Mouse (Mus musculus): ENCODE results near the gene Sema5b. TPM values are rescaled to one million over a fixed set of nuclear protein-coding genes. Genes with fewer than 3 reads are reported as not detected.

Sema5b gene
- polyA plus RNA-seq, 1 experiment = not detected

- Histone ChIP-seq H3K79me2 (ENCODE audit: control insufficient read depth, insufficient read depth) (no peaks in the 10 kb centered on the region), H3K4me2 (ENCODE audit: low read depth) (no peak overlapping the region), H3ac (ENCODE audit: control insufficient read depth, insufficient read length) (no peak overlapping the region), H3K36me3 (ENCODE audit: control insufficient read depth, insufficient read depth) (no peaks in the 10 kb centered on the region), H3K4me3 (no peak overlapping the region), H3K27me3 (ENCODE audit: control insufficient read depth, insufficient read depth, insufficient read length) (no peaks in the 10 kb centered on the region)
- TF ChIP-seq SRF (IDR thresholded peaks at IDR 0.05; ENCODE audit: control insufficient read depth, insufficient read length, low read depth) (no peak), CEBPB (IDR thresholded peaks at IDR 0.05; ENCODE audit: insufficient read depth, poor library complexity, severe bottlenecking) (no peak), POLR2A (IDR thresholded peaks at IDR 0.05; ENCODE audit: insufficient read length, low read depth) (no peak), E2F4 (IDR thresholded peaks at IDR 0.05; ENCODE audit: insufficient read depth) (no peak), MYOG (IDR thresholded peaks at IDR 0.05; ENCODE audit: control insufficient read depth in 1 of 3, insufficient read depth in 1 of 3, insufficient read length in 2 of 3, low read depth in 2 of 3) (no peak), TCF3 (IDR thresholded peaks at IDR 0.05; ENCODE audit: insufficient read length, low read depth) (no peak), POLR2AphosphoS2 (IDR thresholded peaks at IDR 0.05; ENCODE audit: insufficient read length, low read depth) (no peak), TCF12 (IDR thresholded peaks at IDR 0.05; ENCODE audit: insufficient read depth, poor library complexity, severe bottlenecking) (no peak), MAX (IDR thresholded peaks at IDR 0.05; ENCODE audit: low read depth) (no peak), USF1 (IDR thresholded peaks at IDR 0.05; ENCODE audit: low read depth) (no peak), REST (IDR thresholded peaks at IDR 0.05; ENCODE audit: insufficient read depth, insufficient read length) (no peak), MYOD1 (IDR thresholded peaks at IDR 0.05; ENCODE audit: control insufficient read depth in 1 of 3, insufficient read length in 2 of 3, low read depth in 2 of 3) (no peak)
These were observed 111.8 kb downstream of the Sema5b start for GRCm38 (mm10) chr16:35652706-35653105.

- no peak overlapping the region for H3ac ChIP-seq (ENCODE audit: control insufficient read depth, insufficient read length)
- TF ChIP-seq TCF3 (IDR thresholded peaks at IDR 0.05; ENCODE audit: insufficient read length, low read depth) (no peak), E2F4 (IDR thresholded peaks at IDR 0.05; ENCODE audit: insufficient read depth) (no peak), REST (IDR thresholded peaks at IDR 0.05; ENCODE audit: insufficient read depth, insufficient read length) (no peak), TCF12 (IDR thresholded peaks at IDR 0.05; ENCODE audit: insufficient read depth, poor library complexity, severe bottlenecking) (no peak), POLR2AphosphoS2 (IDR thresholded peaks at IDR 0.05; ENCODE audit: insufficient read length, low read depth) (no peak), MYOD1 (IDR thresholded peaks at IDR 0.05; ENCODE audit: control insufficient read depth in 1 of 3, insufficient read length in 2 of 3, low read depth in 2 of 3) (no peak)
- H3K27me3 ChIP-seq (ENCODE audit: control insufficient read depth, insufficient read depth, insufficient read length) = peaks cover 8% of the 10 kb centered on the region
- no peak overlapping the region for H3K4me3 ChIP-seq
- no peaks in the 10 kb centered on the region for H3K79me2 ChIP-seq (ENCODE audit: control insufficient read depth, insufficient read depth)
- no peak overlapping the region for H3K4me2 ChIP-seq (ENCODE audit: low read depth)
- H3K36me3 ChIP-seq (ENCODE audit: control insufficient read depth, insufficient read depth) = no peaks in the 10 kb centered on the region
These were observed 113.0 kb downstream of the Sema5b start for GRCm38 (mm10) chr16:35653951-35654350.

GRCm38 (mm10) chr16:35660222-35660621 lies 119.3 kb downstream of the Sema5b start:
- no peaks in the 10 kb centered on the region for H3K36me3 ChIP-seq (ENCODE audit: control insufficient read depth, insufficient read depth)
- peaks cover 20% of the 10 kb centered on the region for H3K27me3 ChIP-seq (ENCODE audit: control insufficient read depth, insufficient read depth, insufficient read length)
- TF ChIP-seq SRF (IDR thresholded peaks at IDR 0.05; ENCODE audit: control insufficient read depth, insufficient read length, low read depth) = no peak
- TF ChIP-seq POLR2A (IDR thresholded peaks at IDR 0.05; ENCODE audit: insufficient read length, low read depth) = no peak
- no peak for TF ChIP-seq E2F4 (IDR thresholded peaks at IDR 0.05; ENCODE audit: insufficient read depth)
- TF ChIP-seq MAX (IDR thresholded peaks at IDR 0.05; ENCODE audit: low read depth) = no peak
- H3K4me2 ChIP-seq (ENCODE audit: low read depth) = no peak overlapping the region
- no peaks in the 10 kb centered on the region for H3K79me2 ChIP-seq (ENCODE audit: control insufficient read depth, insufficient read depth)
- no peak overlapping the region for H3ac ChIP-seq (ENCODE audit: control insufficient read depth, insufficient read length)
- H3K4me3 ChIP-seq = no peak overlapping the region

GRCm38 (mm10) chr16:35663831-35664414 lies 123.0 kb downstream of the Sema5b start:
- TF ChIP-seq USF1 (IDR thresholded peaks at IDR 0.05; ENCODE audit: low read depth) (no peak), REST (IDR thresholded peaks at IDR 0.05; ENCODE audit: insufficient read depth, insufficient read length) (no peak)
- Histone ChIP-seq H3K4me2 (ENCODE audit: low read depth) (no peak overlapping the region), H3K4me3 (no peak overlapping the region), H3ac (ENCODE audit: control insufficient read depth, insufficient read length) (no peak overlapping the region), H3K79me2 (ENCODE audit: control insufficient read depth, insufficient read depth) (no peaks in the 10 kb centered on the region), H3K27me3 (ENCODE audit: control insufficient read depth, insufficient read depth, insufficient read length) (peaks cover 13% of the 10 kb centered on the region), H3K36me3 (ENCODE audit: control insufficient read depth, insufficient read depth) (no peaks in the 10 kb centered on the region)

GRCm38 (mm10) chr16:35664847-35665246 lies 123.9 kb downstream of the Sema5b start:
- Histone ChIP-seq H3K36me3 (ENCODE audit: control insufficient read depth, insufficient read depth) (no peaks in the 10 kb centered on the region), H3K4me3 (no peak overlapping the region), H3ac (ENCODE audit: control insufficient read depth, insufficient read length) (no peak overlapping the region), H3K27me3 (ENCODE audit: control insufficient read depth, insufficient read depth, insufficient read length) (peaks cover 5% of the 10 kb centered on the region), H3K4me2 (ENCODE audit: low read depth) (no peak overlapping the region), H3K79me2 (ENCODE audit: control insufficient read depth, insufficient read depth) (no peaks in the 10 kb centered on the region)
- TF ChIP-seq CEBPB (IDR thresholded peaks at IDR 0.05; ENCODE audit: insufficient read depth, poor library complexity, severe bottlenecking) (no peak), MYOG (IDR thresholded peaks at IDR 0.05; ENCODE audit: control insufficient read depth in 1 of 3, insufficient read depth in 1 of 3, insufficient read length in 2 of 3, low read depth in 2 of 3) (no peak), POLR2AphosphoS2 (IDR thresholded peaks at IDR 0.05; ENCODE audit: insufficient read length, low read depth) (no peak), TCF3 (IDR thresholded peaks at IDR 0.05; ENCODE audit: insufficient read length, low read depth) (no peak), TCF12 (IDR thresholded peaks at IDR 0.05; ENCODE audit: insufficient read depth, poor library complexity, severe bottlenecking) (no peak), REST (IDR thresholded peaks at IDR 0.05; ENCODE audit: insufficient read depth, insufficient read length) (no peak), E2F4 (IDR thresholded peaks at IDR 0.05; ENCODE audit: insufficient read depth) (no peak), SRF (IDR thresholded peaks at IDR 0.05; ENCODE audit: control insufficient read depth, insufficient read length, low read depth) (no peak), POLR2A (IDR thresholded peaks at IDR 0.05; ENCODE audit: insufficient read length, low read depth) (no peak), USF1 (IDR thresholded peaks at IDR 0.05; ENCODE audit: low read depth) (no peak), MAX (IDR thresholded peaks at IDR 0.05; ENCODE audit: low read depth) (no peak), MYOD1 (IDR thresholded peaks at IDR 0.05; ENCODE audit: control insufficient read depth in 1 of 3, insufficient read length in 2 of 3, low read depth in 2 of 3) (no peak)
